8 mouse cellular contexts compared by ENCODE assay signal in genomic region chr3:53033448-53033847, GRCm38 (mm10). TPM values are rescaled to one million over a fixed set of nuclear protein-coding genes. Genes with fewer than 3 reads are reported as not detected.
A peak's percentile ranks its signal among the peaks of the same experiment; 100 is the strongest.
DNase-seq lines count a peak whose midpoint lies in the region; ATAC-seq and TF ChIP-seq lines count a peak whose summit lies in the region.

No protein-coding gene starts in this region.

- TF ChIP-seq CTCF in hindbrain, postnatal 0 days (IDR thresholded peaks at IDR 0.05; ENCODE audit: low read depth) = peak; percentile 83

- H3K4me3 ChIP-seq in hindbrain, postnatal 0 days (ENCODE audit: low read length) = no peak overlapping the region

- peak; percentile 35; the same call in 1 of the 2 replicates for ATAC-seq in hindbrain, postnatal 0 days

- H3K9me3 ChIP-seq in hindbrain, postnatal 0 days (ENCODE audit: low read length) = no peaks in the 10 kb centered on the region

- intact Hi-C loops in heart, postnatal 14 days (cut with DNase I) = loop anchor here (2.0 to 10.0 kb wide), 2 partner anchors 111 to 295 kb away; no protein-coding TSS in a partner anchor

- DNase-seq in heart, adult 18-20 months = peak; percentile 39 to 63
- no peak for DNase-seq in heart, postnatal 14 days
- DNase-seq in ovary, adult 18-20 months (ENCODE audit: low spot score) = peak; percentile 4
- DNase-seq in ovary, postnatal 36 days (ENCODE audit: low spot score) = no peak
- DNase-seq in hindbrain, postnatal 0 days (ENCODE audit: low spot score) = peak; percentile 82
- DNase-seq in splenic B cell, adult 2 months (ENCODE audit: low read depth, low spot score) = peak; percentile 21
- no peak for DNase-seq in frontal cortex, postnatal 25 days (ENCODE audit: low spot score in 2 of 2)
- DNase-seq in testis, postnatal 10 days (ENCODE audit: low spot score) = no peak

- H3K9ac ChIP-seq in hindbrain, postnatal 0 days (replicated peaks; ENCODE audit: low read length) = no peak overlapping the region

- no peak overlapping the region for H3K4me2 ChIP-seq in hindbrain, postnatal 0 days (ENCODE audit: low read depth, low read length)

- WGBS in hindbrain, postnatal 0 days = 23% methylated on average over 3 of the region's 3 CpGs

- H3K27me3 ChIP-seq in hindbrain, postnatal 0 days (ENCODE audit: insufficient read depth, low read length) = no peaks in the 10 kb centered on the region
- no peaks in the 10 kb centered on the region for H3K27me3 ChIP-seq in splenic B cell, adult 2 months (ENCODE audit: control insufficient read depth, insufficient read depth, low read length, poor library complexity, severe bottlenecking)

- no peaks in the 10 kb centered on the region for H3K4me1 ChIP-seq in hindbrain, postnatal 0 days (ENCODE audit: insufficient read depth, low read length)

- H3K27ac ChIP-seq in hindbrain, postnatal 0 days = no peak overlapping the region

- no peaks in the 10 kb centered on the region for H3K36me3 ChIP-seq in hindbrain, postnatal 0 days (ENCODE audit: insufficient read depth, low read length)
- H3K36me3 ChIP-seq in splenic B cell, adult 2 months (ENCODE audit: control insufficient read depth, insufficient read depth, low read length, poor library complexity, severe bottlenecking) = no peaks in the 10 kb centered on the region; the same call in 1 of the 2 replicates

RNA-seq across cellular contexts. Expression of gene Lhfp, which starts 7.9 kb away (rescaled TPM):
- 10 to 100 TPM; 42.5 to 44.2 TPM for total RNA-seq in heart, adult 18-20 months (2021)
- total RNA-seq in heart, postnatal 14 days (2021) = 10 to 100 TPM; 65.2 to 73.9 TPM
- total RNA-seq in hindbrain, postnatal 0 days (2014; rRNA removed) = 57.2 and 60.8 TPM in 2 replicates
- 67.9 and 68.0 TPM in 2 replicates for polyA plus RNA-seq in hindbrain, postnatal 0 days (2015; fragmentation: Nextera tagmentation; extraction: Ambion mirVana)

RNA-seq across cellular contexts. Expression of gene Cog6, which starts 16.4 kb away (rescaled TPM):
- total RNA-seq in heart, adult 18-20 months (2021) = 10 to 100 TPM; 52.9 to 57.5 TPM
- 10 to 100 TPM; 49.3 to 54.7 TPM for total RNA-seq in heart, postnatal 14 days (2021)
- total RNA-seq in hindbrain, postnatal 0 days (2014; rRNA removed) = 23.6 and 28.0 TPM in 2 replicates
- 24.8 and 27.6 TPM in 2 replicates for polyA plus RNA-seq in hindbrain, postnatal 0 days (2015; fragmentation: Nextera tagmentation; extraction: Ambion mirVana)

Comparison
In these comparisons a context has a peak if more than half of its experiments do, and no peak if none do; other contexts are left out.
1. DNase-seq: peak in heart, adult 18-20 months (2 of 2), ovary, adult 18-20 months (single experiment), hindbrain, postnatal 0 days (single experiment) and splenic B cell, adult 2 months (single experiment); none in heart, postnatal 14 days (0 of 2), ovary, postnatal 36 days (single experiment), frontal cortex, postnatal 25 days (0 of 2) and testis, postnatal 10 days (single experiment).